Mouse (Mus musculus) G1E-ER4 (cell line): ENCODE measurements around the gene Mzf1. TPM values are rescaled to one million over a fixed set of nuclear protein-coding genes. Genes with fewer than 3 reads are reported as not detected.

Source experiments
- GATA1 ChIP-seq: IDR thresholded peaks from one replicate; pipeline ENCODE4 v1.8.0; 2012; ENCODE audit warnings: low read length, inconsistent platforms
- polyA plus RNA-seq: library from polyadenylated mRNA; stranded (reverse); fragments of >175 nt; gene quantifications from 2 replicates; pipeline ENCODE4 v1.2.3, GENCODE M21; 2012

The Mzf1 gene
- polyA plus RNA-seq, 1 experiment: 0.51 TPM

- no peak for TF ChIP-seq GATA1
Measured at GRCm38 (mm10) chr7:12995862-12996261, 58.7 kb downstream of the Mzf1 start.

GRCm38 (mm10) chr7:12993148-12993547 is 61.4 kb downstream of the Mzf1 start:
- no peak for TF ChIP-seq GATA1

Other genes with a start within 250 kb of the Mzf1 start
- 0.21 and 0.25 TPM in 2 replicates for gene Zfp329, start 235.9 kb downstream of the Mzf1 start, polyA plus RNA-seq
- 2.3 and 3.0 TPM in 2 replicates for gene Zfp110, start 220.0 kb downstream of the Mzf1 start, polyA plus RNA-seq
- 0.65 and 0.75 TPM in 2 replicates for gene Zfp128, start 173.6 kb downstream of the Mzf1 start, polyA plus RNA-seq
- 4.1 and 5.8 TPM in 2 replicates for gene Zscan22, start 156.9 kb downstream of the Mzf1 start, polyA plus RNA-seq
- gene Rps5, start 132.5 kb downstream of the Mzf1 start, polyA plus RNA-seq: 2,301 and 3,402 TPM in 2 replicates
- 2.0 and 3.0 TPM in 2 replicates for gene Rnf225, start 127.3 kb downstream of the Mzf1 start, polyA plus RNA-seq
- 4.6 and 5.0 TPM in 2 replicates for gene Zfp324, start 88.9 kb downstream of the Mzf1 start, polyA plus RNA-seq
- gene Zfp446, start 76.9 kb downstream of the Mzf1 start, polyA plus RNA-seq: 5.8 and 5.9 TPM in 2 replicates
- gene Slc27a5, start 56.6 kb downstream of the Mzf1 start, polyA plus RNA-seq: not detected in 2 replicates
- gene Trim28, start 55.6 kb downstream of the Mzf1 start, polyA plus RNA-seq: 297 and 367 TPM in 2 replicates
- gene Zbtb45, start 44.7 kb downstream of the Mzf1 start, polyA plus RNA-seq: 192 and 209 TPM in 2 replicates
- 86.1 and 432 TPM in 2 replicates for gene Chmp2a, start 20.0 kb downstream of the Mzf1 start, polyA plus RNA-seq
- 343 and 422 TPM in 2 replicates for gene Ube2m, start 16.5 kb downstream of the Mzf1 start, polyA plus RNA-seq
- not detected in 2 replicates for gene Vmn1r85, start 40.4 kb upstream of the Mzf1 start, polyA plus RNA-seq
- gene Vmn1r86, start 65.2 kb upstream of the Mzf1 start, polyA plus RNA-seq: not detected in 2 replicates
- not detected in 2 replicates for gene Vmn1r87, start 85.4 kb upstream of the Mzf1 start, polyA plus RNA-seq
- not detected in 2 replicates for gene Vmn1r88, start 104.8 kb upstream of the Mzf1 start, polyA plus RNA-seq
- not detected in 2 replicates for gene Vmn1r89, start 158.3 kb upstream of the Mzf1 start, polyA plus RNA-seq
- gene Lig1, start 222.5 kb upstream of the Mzf1 start, polyA plus RNA-seq: 111 and 121 TPM in 2 replicates
- gene Zswim9, start 224.0 kb upstream of the Mzf1 start, polyA plus RNA-seq: 2.4 and 2.7 TPM in 2 replicates